In genomic region chr17:34626773-34627092, GRCm38 (mm10) we compare ENCODE assay signal across 8 mouse cellular contexts. TPM values are rescaled to one million over a fixed set of nuclear protein-coding genes. Genes with fewer than 3 reads are reported as not detected.
DNase-seq lines count a peak whose midpoint lies in the region; TF ChIP-seq lines count a peak whose summit lies in the region.

No protein-coding gene starts in this region.

- H3K4me1 ChIP-seq in lung, adult 2 months (ENCODE audit: control insufficient read depth, insufficient read depth, low read length), result peaks cover 14% of the 10 kb centered on the region
- H3K4me1 ChIP-seq in cortical plate, adult 2 months (ENCODE audit: control insufficient read depth, insufficient read depth, low read length), result peaks cover 5% of the 10 kb centered on the region; the same call in 1 of the 2 replicates

- intact Hi-C loops in heart, postnatal 10 days (cut with DNase I), result loop anchor here (2.0 kb wide), 1 partner anchor 18 kb away; the partner anchor contains the start of gene Fkbpl

- TF ChIP-seq CTCF in lung, adult 2 months (IDR thresholded peaks at IDR 0.05; ENCODE audit: insufficient read depth, low read length), result no peak
- peak; percentile 38 for TF ChIP-seq CTCF in cortical plate, adult 2 months (IDR thresholded peaks at IDR 0.05; ENCODE audit: extremely low read depth, insufficient read depth, low read length)

- TF ChIP-seq POLR2A in lung, adult 2 months (IDR thresholded peaks at IDR 0.05; ENCODE audit: borderline replicate concordance, extremely low read depth, low read depth, low read length), result no peak
- no peak for TF ChIP-seq POLR2A in cortical plate, adult 2 months (IDR thresholded peaks at IDR 0.05; ENCODE audit: extremely low read depth, insufficient read depth, low read length)

- H3K4me3 ChIP-seq in lung, adult 2 months (replicated peaks; ENCODE audit: extremely low read depth, low read depth, low read length), result peak overlapping the region; percentile 83
- H3K4me3 ChIP-seq in cortical plate, adult 2 months (ENCODE audit: insufficient read depth, low read length), result peak overlapping the region; percentile 75

- DNase-seq in lung, adult 2 months, result no peak
- no peak for DNase-seq in lung, adult 18-20 months
- peak; percentile 52 to 63 for DNase-seq in heart, postnatal 10 days
- peak; percentile 26 for DNase-seq in liver
- DNase-seq in neural tube, embryonic 10.5 days (ENCODE audit: extremely low spot score, low spot score), result peak; percentile 57
- no peak for DNase-seq in c-Kit-positive CD71-positive TER-119-positive erythroid progenitor cells, embryonic 14.5 days (ENCODE audit: low spot score)
- no peak for DNase-seq in gastrocnemius, postnatal 4 days (ENCODE audit: low spot score in 2 of 2)

- H3K27ac ChIP-seq in cortical plate, adult 2 months (ENCODE audit: insufficient read depth, low read length), result peak overlapping the region; percentile 55

- WGBS in lung, adult 2 months, result under 1% methylated on average over 18 of the region's 18 CpGs

RNA-seq across cellular contexts. Expression of gene Ppt2, which starts 1.6 kb away (rescaled TPM):
- 38.7 and 40.9 TPM in 2 replicates for polyA plus RNA-seq in lung, adult 2 months (2012; rRNA removed)
- polyA plus RNA-seq in cortical plate, adult 2 months (2012; rRNA removed), result 31.1 and 32.7 TPM in 2 replicates
- total RNA-seq in heart, postnatal 10 days (2021), result 10 to 100 TPM; 39.0 to 45.7 TPM
- 10 to 100 TPM; 35.9 to 44.8 TPM for total RNA-seq in gastrocnemius, postnatal 4 days (2021)

RNA-seq across cellular contexts. Expression of gene Prrt1, which starts 2.6 kb away (rescaled TPM):
- polyA plus RNA-seq in lung, adult 2 months (2012; rRNA removed), result 5.2 and 6.7 TPM in 2 replicates
- 160 and 165 TPM in 2 replicates for polyA plus RNA-seq in cortical plate, adult 2 months (2012; rRNA removed)
- total RNA-seq in heart, postnatal 10 days (2021), result 1 to 10 TPM in 1 of 2 experiments, under 1 TPM in 1; 0.89 to 1.2 TPM
- total RNA-seq in gastrocnemius, postnatal 4 days (2021), result under 1 TPM; 0.34 to 0.76 TPM

RNA-seq across cellular contexts. Expression of gene Egfl8, which starts 11.0 kb away (rescaled TPM):
- 5.7 and 8.2 TPM in 2 replicates for polyA plus RNA-seq in lung, adult 2 months (2012; rRNA removed)
- 5.3 and 6.1 TPM in 2 replicates for polyA plus RNA-seq in cortical plate, adult 2 months (2012; rRNA removed)
- total RNA-seq in heart, postnatal 10 days (2021), result 1 to 10 TPM; 2.1 to 3.5 TPM
- total RNA-seq in gastrocnemius, postnatal 4 days (2021), result 10 to 100 TPM; 20.7 to 23.1 TPM

RNA-seq across cellular contexts. Expression of gene Fkbpl, which starts 17.8 kb away (rescaled TPM):
- 2.4 and 2.9 TPM in 2 replicates for polyA plus RNA-seq in lung, adult 2 months (2012; rRNA removed)
- polyA plus RNA-seq in cortical plate, adult 2 months (2012; rRNA removed), result 7.8 and 8.7 TPM in 2 replicates
- total RNA-seq in heart, postnatal 10 days (2021), result 1 to 10 TPM; 8.5 to 9.9 TPM
- total RNA-seq in gastrocnemius, postnatal 4 days (2021), result 1 to 10 TPM; 8.1 to 8.3 TPM

RNA-seq across cellular contexts. Expression of gene Atf6b, which starts 20.2 kb away (rescaled TPM):
- polyA plus RNA-seq in lung, adult 2 months (2012; rRNA removed), result 81.8 and 88.0 TPM in 2 replicates
- 59.6 and 64.1 TPM in 2 replicates for polyA plus RNA-seq in cortical plate, adult 2 months (2012; rRNA removed)
- 10 to 100 TPM; 19.0 to 19.3 TPM for total RNA-seq in heart, postnatal 10 days (2021)
- total RNA-seq in gastrocnemius, postnatal 4 days (2021), result 10 to 100 TPM; 20.1 to 22.5 TPM

Comparison
In these comparisons a context has a peak if more than half of its experiments do, and no peak if none do; other contexts are left out.
1. DNase-seq: peak in heart, postnatal 10 days (2 of 2), liver (single experiment) and neural tube, embryonic 10.5 days (single experiment); none in lung, adult 2 months (single experiment), lung, adult 18-20 months (0 of 2), c-Kit-positive CD71-positive TER-119-positive erythroid progenitor cells, embryonic 14.5 days (single experiment) and gastrocnemius, postnatal 4 days (0 of 2).
2. RNA of gene Egfl8, which starts 11.0 kb away (total RNA-seq): 20.7 to 23.1 TPM in gastrocnemius, postnatal 4 days; 2.1 to 3.5 TPM in heart, postnatal 10 days; every median in the first group is over 4 times any median in the second.